Mouse (Mus musculus) olfactory bulb, adult 2 months (tissue): ENCODE measurements around the gene Lzts2. TPM values are rescaled to one million over a fixed set of nuclear protein-coding genes. Genes with fewer than 3 reads are reported as not detected.
A peak's percentile ranks its signal among the peaks of the same experiment; 100 is the strongest.

ENCODE experiments used
- H3K27ac ChIP-seq: fragments of 200-500 bp; 2 replicates; pipeline ENCODE4 v1.5.1; 2012; ENCODE audit warnings: low read depth, low read length; ENCODE audit not compliant: insufficient read depth
- H3K4me1 ChIP-seq: fragments of 200-500 bp; 2 replicates; pipeline ENCODE4 v1.6.1; 2012; ENCODE audit warnings: low read length; ENCODE audit not compliant: control insufficient read depth, insufficient read depth
- H3K4me3 ChIP-seq: fragments of 200-500 bp; 2 replicates; pipeline ENCODE4 v1.5.1; 2012; ENCODE audit warnings: mild to moderate bottlenecking, low read depth, low read length, moderate library complexity; ENCODE audit not compliant: insufficient read depth
- CTCF ChIP-seq: fragments of 200-500 bp; IDR thresholded peaks from 2 replicates; pipeline ENCODE4 v1.5.1; 2012; ENCODE audit warnings: low read depth, mild to moderate bottlenecking, low read length, moderate library complexity; ENCODE audit not compliant: insufficient read depth
- POLR2A ChIP-seq: fragments of 200-500 bp; IDR thresholded peaks from 2 replicates; pipeline ENCODE4 v1.6.1; 2012; ENCODE audit warnings: mild to moderate bottlenecking, low read depth, low read length, moderate library complexity; ENCODE audit not compliant: insufficient read depth
- WGBS: fragments of 180-500 bp; shearing (Covaris S2); methylation state at CpG from one replicate; pipeline ENCODE4 v1.1.7; 2018; 5-methylcytosine and 5-hydroxymethylcytosine counted together
- polyA plus RNA-seq: library from polyadenylated mRNA; stranded (reverse); fragments of >200 nt; gene quantifications from 2 replicates; pipeline ENCODE4 v1.2.4, GENCODE M21; 2012; ENCODE audit warnings: low replicate concordance; ENCODE audit not compliant: missing spikeins, insufficient read depth, insufficient read length

The Lzts2 gene
- polyA plus RNA-seq, 1 experiment, result not detected

GRCm38 (mm10) chr19:45063565-45064292, 49.5 kb downstream of the Lzts2 start:
- Histone ChIP-seq H3K4me1 (0 out of 2 replicates have a peak, but pooled peaks cover 6% of the 10 kb centered on the region), H3K4me3 (no peak overlapping the region)
- WGBS, result 48% methylated on average over 20 of the region's 20 CpGs

DNA sequence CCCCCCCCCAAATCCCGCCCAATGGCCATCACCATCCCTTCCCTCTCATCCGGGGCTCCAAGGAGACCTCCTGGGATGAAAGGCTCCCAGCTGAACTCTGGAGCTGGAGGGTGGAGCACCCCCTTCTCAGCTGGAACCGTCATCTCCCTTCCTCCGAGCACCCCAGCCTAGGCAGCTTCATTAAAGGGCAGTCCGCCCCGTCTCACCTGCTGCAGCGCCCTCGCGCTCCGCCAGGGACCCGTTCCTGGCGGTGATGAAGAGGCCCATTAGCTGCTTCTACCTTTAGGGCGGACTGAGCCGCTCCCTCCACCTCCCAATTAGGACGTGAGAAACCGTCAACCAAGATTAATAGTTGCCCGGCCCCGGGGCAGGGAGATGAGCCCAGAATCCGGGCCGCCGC, 51.0 kb downstream of the Lzts2 start:
- TF ChIP-seq POLR2A (no peak), CTCF (no peak)
- H3K4me1 ChIP-seq, result 0 out of 2 replicates have a peak, but pooled peaks cover 6% of the 10 kb centered on the region
- 11% methylated on average over 21 of the region's 21 CpGs for WGBS
- H3K4me3 ChIP-seq, result no peak overlapping the region
- H3K27ac ChIP-seq, result no peak overlapping the region

More at GRCm38 (mm10) chr19:45063565-45064292, 49.5 kb downstream of the Lzts2 start:
- TF ChIP-seq CTCF (peak; percentile 35; the same call in 1 of the 2 replicates), POLR2A (no peak)
- no peak overlapping the region for H3K27ac ChIP-seq

- Histone ChIP-seq H3K27ac (no peak overlapping the region), H3K4me3 (no peak overlapping the region), H3K4me1 (0 out of 2 replicates have a peak, but pooled peaks cover 6% of the 10 kb centered on the region)
- 26% methylated on average over 17 of the region's 17 CpGs for WGBS
- TF ChIP-seq POLR2A, result no peak
- no peak for TF ChIP-seq CTCF
Observed at GRCm38 (mm10) chr19:45067170-45067569, 53.0 kb downstream of the Lzts2 start.

GRCm38 (mm10) chr19:45067758-45068510, 53.7 kb downstream of the Lzts2 start:
- H3K4me1 ChIP-seq, result 0 out of 2 replicates have a peak, but pooled peaks cover 6% of the 10 kb centered on the region
- H3K4me3 ChIP-seq, result no peak overlapping the region
- WGBS, result 80% methylated on average over 7 of the region's 7 CpGs
- TF ChIP-seq POLR2A (no peak), CTCF (no peak)
- H3K27ac ChIP-seq, result no peak overlapping the region

GRCm38 (mm10) chr19:45073871-45074542, 59.8 kb downstream of the Lzts2 start:
- Histone ChIP-seq H3K4me3 (peak overlapping the region; percentile 99), H3K27ac (no peak overlapping the region), H3K4me1 (peaks cover 19% of the 10 kb centered on the region)
- peak; percentile 60 for TF ChIP-seq CTCF
- TF ChIP-seq POLR2A, result no peak
- WGBS, result 8% methylated on average over 20 of the region's 20 CpGs

DNA sequence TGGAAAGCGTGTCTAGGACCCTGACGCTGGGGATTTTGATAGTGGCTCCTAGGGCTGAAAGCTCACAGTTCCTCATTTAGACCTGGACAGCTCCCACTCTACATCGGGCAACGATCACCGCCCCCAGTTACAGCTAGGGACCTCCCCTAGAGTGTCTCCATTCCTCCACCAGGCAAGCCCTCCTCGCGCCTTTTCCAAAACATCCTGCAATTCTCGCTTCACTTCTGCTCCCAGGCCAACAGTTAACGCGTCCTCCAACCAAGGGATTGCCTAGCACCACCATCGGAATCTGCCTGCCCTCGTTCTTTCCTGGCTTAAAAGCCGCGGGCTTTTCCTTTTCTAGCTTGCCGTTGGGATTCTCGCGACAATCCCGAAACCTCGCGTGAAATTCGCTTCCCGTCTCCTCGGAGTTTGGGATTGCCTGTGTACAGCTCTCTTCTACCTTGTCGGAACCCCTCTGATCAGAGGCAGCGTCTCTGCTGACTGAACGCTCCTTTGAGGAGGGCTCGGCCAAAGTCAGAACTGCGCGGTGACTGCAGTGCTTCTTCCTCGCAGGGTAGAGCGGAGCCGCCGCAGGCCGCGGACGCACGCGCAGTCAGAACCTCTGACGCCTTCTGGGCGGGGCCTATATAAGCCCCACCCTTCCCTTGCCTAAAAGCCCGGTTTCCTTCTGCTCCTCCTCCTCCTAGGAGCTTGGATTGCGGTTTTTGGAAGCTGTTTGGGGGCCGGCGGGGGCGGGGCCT, 60.5 kb downstream of the Lzts2 start, which contains the start of gene Kazald1:
Kazald1 (plus strand) TSS at position 662 of the 743 bp plus-strand sequence.
- H3K4me3 ChIP-seq, result peak within 1 kb of the TSS; percentile 99
- H3K27ac ChIP-seq, result peak within 1 kb of the TSS; percentile 100
- peaks cover 22% of the 10 kb centered on the region for H3K4me1 ChIP-seq
- WGBS, result under 1% methylated on average over 45 of the region's 45 CpGs
- TF ChIP-seq CTCF (no peak), POLR2A (peak; percentile 92)

DNA sequence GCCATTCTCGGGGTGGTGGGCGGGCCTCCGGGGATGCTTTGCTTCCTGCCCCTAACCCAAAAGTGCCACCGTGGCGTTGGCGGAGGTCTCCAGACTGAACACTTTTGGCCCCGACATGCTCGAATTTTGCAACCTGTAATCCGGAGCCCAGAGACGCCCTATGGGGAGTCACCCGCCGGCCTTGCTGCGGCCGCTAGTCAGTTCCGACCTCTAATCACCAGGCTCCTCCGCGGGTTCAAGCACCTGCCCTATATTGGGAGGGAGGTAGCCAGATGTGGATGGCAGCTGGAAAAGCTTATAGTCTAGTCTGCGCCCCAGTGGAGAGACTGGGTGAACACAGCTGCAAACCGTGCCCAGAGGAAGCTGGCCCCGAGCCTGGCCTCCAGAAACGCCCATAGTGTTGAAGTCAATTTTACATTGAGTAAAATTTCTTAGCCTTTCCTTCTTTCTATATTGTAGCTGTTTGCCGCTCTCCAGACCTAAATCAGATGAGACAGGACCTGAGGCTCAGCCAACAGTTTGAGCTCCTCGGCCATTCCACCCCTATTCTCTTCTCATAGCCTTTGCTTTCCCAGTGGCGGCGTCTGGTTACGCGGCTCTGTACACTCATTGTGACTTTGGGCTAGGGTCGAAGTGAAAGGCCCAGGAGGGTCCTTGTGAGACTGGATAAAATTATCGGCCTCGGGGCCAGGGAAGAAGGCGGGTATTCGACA, 61.3 kb downstream of the Lzts2 start:
- TF ChIP-seq CTCF, result 0 out of 2 replicates have a peak, but pooled peaks have one; percentile 18
- TF ChIP-seq POLR2A, result no peak
- 3% methylated on average over 32 of the region's 32 CpGs for WGBS
- peak overlapping the region; percentile 22; the same call in 1 of the 2 replicates for H3K27ac ChIP-seq
- peaks cover 29% of the 10 kb centered on the region for H3K4me1 ChIP-seq
- H3K4me3 ChIP-seq, result peak overlapping the region; percentile 99

- Histone ChIP-seq H3K4me1 (peaks cover 35% of the 10 kb centered on the region), H3K27ac (no peak overlapping the region), H3K4me3 (no peak overlapping the region)
- 26% methylated on average over 17 of the region's 17 CpGs for WGBS
- no peak for TF ChIP-seq POLR2A
- TF ChIP-seq CTCF, result no peak
Observed at GRCm38 (mm10) chr19:45076036-45076575, 61.9 kb downstream of the Lzts2 start.

Other genes starting within 250 kb of the Lzts2 start
- not detected in 2 replicates for gene Slf2, start 83.3 kb upstream of the Lzts2 start, polyA plus RNA-seq
- gene Sema4g, start 25.3 kb upstream of the Lzts2 start, polyA plus RNA-seq, result 101 TPM in 1 of 2 replicates, not detected in the other
- gene Twnk, start 8.8 kb upstream of the Lzts2 start, polyA plus RNA-seq, result not detected in 2 replicates
- not detected in 2 replicates for gene Mrpl43, start 8.0 kb upstream of the Lzts2 start, polyA plus RNA-seq
- not detected in 2 replicates for gene Pdzd7, start 31.3 kb downstream of the Lzts2 start, polyA plus RNA-seq
- not detected in 2 replicates for gene Sfxn3, start 33.1 kb downstream of the Lzts2 start, polyA plus RNA-seq
- not detected in 2 replicates for gene Kazald1, start 60.8 kb downstream of the Lzts2 start, polyA plus RNA-seq
- not detected in 2 replicates for gene Tlx1, start 136.3 kb downstream of the Lzts2 start, polyA plus RNA-seq
- not detected in 2 replicates for gene Lbx1, start 221.4 kb downstream of the Lzts2 start, polyA plus RNA-seq